Mouse (Mus musculus) spleen, adult 2 months (tissue): ENCODE data around the gene Tcte2.

ENCODE experiments used
- CTCF ChIP-seq: fragments of 200-500 bp; IDR thresholded peaks from 2 replicates; pipeline ENCODE4 v1.5.1; 2011; ENCODE audit warnings: mild to moderate bottlenecking, inconsistent platforms; ENCODE audit not compliant: insufficient read depth, insufficient read length, insufficient replicate concordance; ENCODE audit errors: extremely low read depth
- POLR2A ChIP-seq: fragments of 200-500 bp; IDR thresholded peaks from 2 replicates; pipeline ENCODE4 v1.6.1; 2011; ENCODE audit warnings: low read depth, low read length, inconsistent platforms

DNA sequence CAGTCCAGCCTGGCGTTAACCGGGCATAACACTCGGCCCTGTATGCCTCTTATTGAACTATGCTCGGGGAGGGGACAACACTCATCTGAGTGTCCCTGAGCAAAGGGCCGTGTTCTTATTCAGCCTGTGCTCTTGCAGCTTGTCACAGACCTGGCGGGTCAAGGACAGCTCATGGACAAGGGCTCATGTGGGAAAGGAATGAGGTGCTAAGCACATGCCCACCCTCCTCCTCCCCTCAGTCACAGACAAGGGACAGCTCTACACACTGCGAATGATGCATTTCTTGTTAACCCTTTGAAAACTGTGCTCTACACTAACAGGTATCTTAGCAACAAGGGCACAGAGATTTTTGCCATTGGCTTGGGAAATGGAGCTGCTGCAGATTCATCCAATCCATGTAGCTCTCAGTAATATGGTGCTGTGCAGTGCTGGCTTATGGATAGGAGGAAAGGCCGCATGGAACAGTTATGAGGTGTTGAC, 25.8 kb downstream of the Tcte2 start:
- no peak for TF ChIP-seq POLR2A
- no peak for TF ChIP-seq CTCF
